Mouse (Mus musculus): ENCODE measurements around the gene Rpa1.

DNA sequence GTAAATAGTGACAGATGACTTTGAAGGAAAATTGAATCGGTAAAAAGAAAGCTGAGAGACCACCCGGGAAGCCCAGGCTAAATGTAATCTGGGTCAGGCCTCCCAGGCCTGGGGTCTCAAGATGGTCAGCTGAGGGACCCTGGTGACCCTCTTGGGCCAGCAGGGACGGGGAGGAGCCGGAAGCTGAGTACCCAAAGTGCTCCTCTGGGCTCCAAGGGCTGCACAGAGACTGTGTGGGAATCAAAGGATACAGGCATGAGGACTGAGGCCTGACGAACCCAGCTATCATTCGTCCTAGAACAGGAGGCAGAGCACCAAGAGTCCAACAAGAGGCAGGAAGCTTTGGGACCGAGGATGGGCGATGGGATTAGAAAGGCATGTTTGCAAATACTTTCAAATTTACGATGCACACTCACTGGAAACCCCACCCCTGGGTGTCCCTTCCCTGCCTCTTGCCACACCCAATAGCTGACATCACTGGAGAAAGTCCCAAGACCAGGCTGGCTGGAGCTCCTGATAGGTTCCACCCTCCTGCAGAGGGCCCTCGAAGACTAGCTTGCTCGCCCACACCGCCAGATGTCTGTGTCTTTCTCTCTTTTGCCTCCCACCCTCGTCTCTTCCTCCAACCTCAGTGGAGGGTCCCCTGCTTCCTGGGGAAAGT, 93.7 kb downstream of the Rpa1 start:
- TF ChIP-seq CTCF (IDR thresholded peaks at IDR 0.05; ENCODE audit: borderline replicate concordance, control insufficient read depth, extremely low read depth, insufficient read depth, low read length, poor library complexity) (no peak), POLR2A (IDR thresholded peaks at IDR 0.05; ENCODE audit: control insufficient read depth, extremely low read depth, insufficient read depth, low read length, poor library complexity) (no peak)
